Mouse (Mus musculus): ENCODE measurements around the gene Acap2. TPM values are rescaled to one million over a fixed set of nuclear protein-coding genes. Genes with fewer than 3 reads are reported as not detected.

The Acap2 gene
- polyA plus RNA-seq, 2 experiments = 24.8 to 24.9 TPM

DNA sequence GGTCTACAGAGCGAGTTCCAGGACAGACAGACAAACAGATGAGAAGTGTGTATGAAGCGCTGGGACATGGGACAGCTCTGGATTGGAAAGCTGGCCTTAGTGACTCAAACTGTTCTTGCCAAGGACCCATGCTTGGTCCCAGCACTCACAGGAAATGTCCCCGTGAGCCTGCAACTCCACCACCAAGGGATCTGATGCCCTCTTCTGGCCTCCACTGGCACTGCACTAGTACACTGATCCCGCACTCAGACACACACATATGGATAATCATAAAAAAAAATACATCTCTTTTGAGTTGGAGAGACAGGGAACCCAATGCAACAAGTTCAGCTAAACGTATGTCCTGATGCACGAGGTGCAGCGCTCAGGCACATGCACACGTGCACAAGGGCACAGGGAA, 30.7 kb downstream of the Acap2 start:
- Histone ChIP-seq H3K27ac (replicated peaks; ENCODE audit: low read depth, low read length) (no peak overlapping the region), H3K4me2 (replicated peaks; ENCODE audit: low read depth, low read length, severe bottlenecking) (no peak overlapping the region), H3K9ac (ENCODE audit: low read depth, low read length, severe bottlenecking) (no peak overlapping the region), H3K27me3 (ENCODE audit: control insufficient read depth, insufficient read depth, low read length) (no peaks in the 10 kb centered on the region), H3K36me3 (ENCODE audit: control insufficient read depth, insufficient read depth, low read length) (no peaks in the 10 kb centered on the region), H3K4me1 (ENCODE audit: control insufficient read depth, insufficient read depth, low read length) (peaks cover 2% of the 10 kb centered on the region), H3K4me3 (replicated peaks; ENCODE audit: low read length) (no peak overlapping the region), H3K9me3 (ENCODE audit: control insufficient read depth, low read length) (no peaks in the 10 kb centered on the region)
- ATAC-seq (ENCODE audit: low FRiP score, low read depth) = no peak
- WGBS = 92% methylated on average over 8 of the region's 8 CpGs
- no peak for TF ChIP-seq POLR2A (IDR thresholded peaks at IDR 0.05; ENCODE audit: borderline replicate concordance, extremely low read depth, insufficient read depth, insufficient read length)
- no peak for DNase-seq (ENCODE audit: low spot score)

DNA sequence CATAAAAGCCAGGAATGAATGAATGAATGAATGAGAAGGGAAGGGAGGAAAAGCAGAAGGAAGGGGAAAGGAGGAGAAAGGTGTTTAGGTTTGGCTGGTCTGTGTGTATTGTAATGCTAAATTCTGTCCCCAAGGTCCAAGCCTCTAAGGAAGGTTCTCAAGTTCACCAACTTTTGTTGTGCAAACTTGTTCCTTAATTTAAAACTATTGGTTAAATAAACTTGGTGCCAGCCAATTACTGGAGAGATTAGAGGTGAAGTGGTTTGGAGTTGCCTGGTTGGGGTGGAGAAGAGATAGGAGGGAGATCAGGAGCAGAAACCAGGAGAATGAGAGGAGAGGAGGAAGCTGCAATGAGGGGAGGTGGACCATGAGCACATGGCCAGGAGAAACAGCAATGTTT, 31.4 kb downstream of the Acap2 start:
- no peak for DNase-seq (ENCODE audit: low spot score)
- ATAC-seq (ENCODE audit: low FRiP score, low read depth) = no peak
- Histone ChIP-seq H3K9me3 (ENCODE audit: control insufficient read depth, low read length) (no peaks in the 10 kb centered on the region), H3K36me3 (ENCODE audit: control insufficient read depth, insufficient read depth, low read length) (no peaks in the 10 kb centered on the region), H3K4me2 (replicated peaks; ENCODE audit: low read depth, low read length, severe bottlenecking) (no peak overlapping the region), H3K4me3 (replicated peaks; ENCODE audit: low read length) (no peak overlapping the region), H3K4me1 (ENCODE audit: control insufficient read depth, insufficient read depth, low read length) (peaks cover 2% of the 10 kb centered on the region), H3K27ac (replicated peaks; ENCODE audit: low read depth, low read length) (no peak overlapping the region), H3K9ac (ENCODE audit: low read depth, low read length, severe bottlenecking) (no peak overlapping the region), H3K27me3 (ENCODE audit: control insufficient read depth, insufficient read depth, low read length) (no peaks in the 10 kb centered on the region)
- no peak for TF ChIP-seq POLR2A (IDR thresholded peaks at IDR 0.05; ENCODE audit: borderline replicate concordance, extremely low read depth, insufficient read depth, insufficient read length)

DNA sequence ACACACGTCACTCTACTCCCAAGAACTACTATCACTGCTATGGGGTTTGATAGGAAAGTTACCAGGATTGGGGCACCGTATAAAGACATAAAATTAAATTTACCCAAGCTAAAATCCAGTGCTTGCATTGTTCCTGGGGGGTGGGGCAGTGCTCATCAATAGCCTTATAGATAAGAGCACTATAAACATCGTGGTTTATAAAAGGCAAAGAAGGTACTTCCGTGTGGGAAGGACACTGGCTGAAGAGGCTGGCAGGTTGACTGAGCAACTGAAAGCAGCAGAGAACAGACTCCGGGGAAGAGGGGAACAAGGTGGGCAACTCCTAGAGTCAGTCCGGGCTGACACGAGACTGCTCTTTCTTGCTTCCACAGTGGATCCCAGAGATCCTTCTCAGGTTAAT, 33.1 kb downstream of the Acap2 start:
- WGBS = 61% methylated on average over 7 of the region's 7 CpGs
- no peak overlapping the region for H3K9ac ChIP-seq (ENCODE audit: low read depth, low read length, severe bottlenecking)
- DNase-seq (ENCODE audit: low spot score) = no peak
- no peak overlapping the region for H3K4me2 ChIP-seq (replicated peaks; ENCODE audit: low read depth, low read length, severe bottlenecking)
- peaks cover 2% of the 10 kb centered on the region for H3K4me1 ChIP-seq (ENCODE audit: control insufficient read depth, insufficient read depth, low read length)
- H3K27me3 ChIP-seq (ENCODE audit: control insufficient read depth, insufficient read depth, low read length) = no peaks in the 10 kb centered on the region
- no peak for ATAC-seq (ENCODE audit: low FRiP score, low read depth)
- H3K4me3 ChIP-seq (replicated peaks; ENCODE audit: low read length) = no peak overlapping the region
- H3K9me3 ChIP-seq (ENCODE audit: control insufficient read depth, low read length) = no peaks in the 10 kb centered on the region
- no peak overlapping the region for H3K27ac ChIP-seq (replicated peaks; ENCODE audit: low read depth, low read length)
- TF ChIP-seq POLR2A (IDR thresholded peaks at IDR 0.05; ENCODE audit: borderline replicate concordance, extremely low read depth, insufficient read depth, insufficient read length) = no peak
- no peaks in the 10 kb centered on the region for H3K36me3 ChIP-seq (ENCODE audit: control insufficient read depth, insufficient read depth, low read length)

DNA sequence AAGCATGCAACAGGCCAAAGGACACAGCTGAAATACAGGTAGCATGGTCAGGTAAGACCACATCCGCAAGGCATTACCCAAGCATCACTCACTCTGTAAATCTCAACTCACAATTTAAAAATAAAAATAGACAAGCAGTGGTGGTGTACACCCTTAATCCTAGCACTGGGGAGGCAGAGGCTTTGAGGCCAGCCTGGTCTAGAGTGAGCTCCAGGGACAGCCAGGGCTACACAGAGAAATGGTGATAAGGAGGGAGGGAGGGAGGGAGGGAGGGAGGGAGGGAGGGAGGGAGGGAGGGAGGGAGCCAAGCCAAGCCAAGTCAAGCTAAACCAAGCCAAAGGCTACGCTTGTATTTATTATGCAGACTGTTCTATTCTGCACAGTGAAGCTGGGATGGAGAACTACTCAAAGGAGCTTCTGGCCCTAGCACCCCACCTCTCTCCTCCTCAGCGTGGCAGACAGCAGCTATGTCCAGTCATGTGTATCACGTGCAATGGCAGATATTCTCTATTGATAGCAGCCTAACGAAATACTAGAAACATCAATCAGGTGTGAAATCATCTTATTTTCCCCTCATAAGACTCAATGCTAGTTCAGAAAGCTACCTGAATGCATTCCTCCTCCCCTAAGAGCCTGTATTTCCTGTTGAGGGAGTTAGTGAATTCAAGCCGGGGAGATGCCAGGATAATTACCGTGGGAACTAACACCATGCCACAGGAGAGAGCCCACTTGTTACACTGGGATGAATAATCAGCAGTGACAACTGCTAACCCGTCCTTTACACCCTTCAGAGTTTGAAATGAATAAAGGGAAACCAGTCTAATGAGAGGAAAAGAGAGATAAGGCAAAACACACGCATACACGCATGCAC, 33.8 kb downstream of the Acap2 start:
- TF ChIP-seq POLR2A (IDR thresholded peaks at IDR 0.05; ENCODE audit: borderline replicate concordance, extremely low read depth, insufficient read depth, insufficient read length) = no peak
- Histone ChIP-seq H3K27me3 (ENCODE audit: control insufficient read depth, insufficient read depth, low read length) (no peaks in the 10 kb centered on the region), H3K4me3 (replicated peaks; ENCODE audit: low read length) (no peak overlapping the region), H3K27ac (replicated peaks; ENCODE audit: low read depth, low read length) (no peak overlapping the region), H3K4me1 (ENCODE audit: control insufficient read depth, insufficient read depth, low read length) (peaks cover 2% of the 10 kb centered on the region; the same call in 1 of the 2 replicates), H3K36me3 (ENCODE audit: control insufficient read depth, insufficient read depth, low read length) (no peaks in the 10 kb centered on the region), H3K4me2 (replicated peaks; ENCODE audit: low read depth, low read length, severe bottlenecking) (no peak overlapping the region), H3K9me3 (ENCODE audit: control insufficient read depth, low read length) (no peaks in the 10 kb centered on the region), H3K9ac (ENCODE audit: low read depth, low read length, severe bottlenecking) (no peak overlapping the region)
- 67% methylated on average over 10 of the region's 10 CpGs for WGBS
- no peak for ATAC-seq (ENCODE audit: low FRiP score, low read depth)
- DNase-seq (ENCODE audit: low spot score) = no peak

DNA sequence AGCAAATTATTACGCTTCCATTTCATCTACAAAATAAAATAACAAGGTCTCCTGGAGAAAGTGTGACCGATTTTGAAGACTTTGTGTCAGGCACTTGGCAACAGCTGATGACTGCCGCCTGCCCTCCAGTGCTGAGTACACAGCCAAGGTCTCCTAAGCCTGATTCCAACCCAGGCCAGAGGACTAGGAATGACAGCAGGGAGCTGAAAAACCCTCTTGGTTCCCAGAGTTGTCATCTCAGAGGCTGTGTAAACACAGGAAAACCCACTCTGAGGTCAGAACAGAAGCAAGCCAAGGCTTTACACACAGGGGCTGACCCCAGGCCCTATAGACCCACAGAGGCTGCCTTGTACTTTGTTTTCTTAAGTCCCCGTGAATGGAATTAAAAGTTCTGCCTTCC, 35.1 kb downstream of the Acap2 start:
- Histone ChIP-seq H3K4me3 (replicated peaks; ENCODE audit: low read length) (no peak overlapping the region), H3K36me3 (ENCODE audit: control insufficient read depth, insufficient read depth, low read length) (no peaks in the 10 kb centered on the region), H3K4me1 (ENCODE audit: control insufficient read depth, insufficient read depth, low read length) (peaks cover 2% of the 10 kb centered on the region; the same call in 1 of the 2 replicates), H3K27ac (replicated peaks; ENCODE audit: low read depth, low read length) (no peak overlapping the region), H3K27me3 (ENCODE audit: control insufficient read depth, insufficient read depth, low read length) (no peaks in the 10 kb centered on the region), H3K9ac (ENCODE audit: low read depth, low read length, severe bottlenecking) (no peak overlapping the region), H3K4me2 (replicated peaks; ENCODE audit: low read depth, low read length, severe bottlenecking) (no peak overlapping the region), H3K9me3 (ENCODE audit: control insufficient read depth, low read length) (no peaks in the 10 kb centered on the region)
- DNase-seq (ENCODE audit: low spot score) (no peak), ATAC-seq (ENCODE audit: low FRiP score, low read depth) (no peak)
- no peak for TF ChIP-seq POLR2A (IDR thresholded peaks at IDR 0.05; ENCODE audit: borderline replicate concordance, extremely low read depth, insufficient read depth, insufficient read length)
- 61% methylated on average over 4 of the region's 4 CpGs for WGBS

Measured in limb, embryonic 14.5 days (tissue).